25 mouse cellular contexts compared by ENCODE assay signal in the genomic region with DNA sequence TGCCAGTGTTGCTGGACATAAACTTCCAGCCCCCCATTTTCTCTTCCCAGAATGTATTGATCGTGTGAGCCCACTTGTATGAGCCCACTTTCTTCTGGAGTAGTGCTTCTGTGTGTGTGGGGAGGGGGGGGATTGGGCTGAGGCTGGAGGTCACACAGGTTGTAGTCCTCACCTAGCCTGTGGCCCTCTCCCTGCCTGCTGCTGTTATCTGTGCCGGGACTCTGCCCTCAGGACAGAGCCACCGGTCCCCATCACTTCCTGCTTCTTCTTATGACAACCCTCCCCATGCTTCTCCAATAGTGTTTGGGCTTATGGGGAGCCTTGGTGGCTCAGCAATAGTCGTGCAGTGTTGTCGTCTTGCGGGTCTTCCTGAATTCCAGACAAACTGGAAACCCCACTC.
"Had no signal": no experiment of that assay in that cellular context is flagged by ENCODE, and none has a peak within 500 bp of the region (broad histone marks: within the 10 kb centered on the region; RNA-seq: fewer than 3 reads in every experiment).

No protein-coding gene starts in this region.

- DNase-seq: gastrocnemius, adult 2 months; gastrocnemius, postnatal 10 days; gastrocnemius, postnatal 25 days; heart, adult 18-20 months; heart, postnatal 14 days; heart, postnatal 36 days; kidney, adult 11 months; kidney, adult 2 months; kidney, adult 9 months; kidney, postnatal 14 days; kidney, postnatal 36 days; liver; liver, embryonic 13.5 days had no signal

- H3K9ac ChIP-seq: heart, embryonic 12.5 days; hindbrain, embryonic 13.5 days; hindbrain, embryonic 15.5 days; kidney, embryonic 15.5 days; limb, embryonic 12.5 days; liver, embryonic 13.5 days; liver, embryonic 15.5 days had no signal

- H3K27me3 ChIP-seq: heart, embryonic 12.5 days; hindbrain, embryonic 15.5 days; kidney, embryonic 15.5 days; limb, embryonic 12.5 days; liver, embryonic 13.5 days; liver, embryonic 15.5 days had no signal

- H3K4me3 ChIP-seq: gastrocnemius, adult 2 months; heart, embryonic 10.5 days; heart, embryonic 12.5 days; hindbrain, embryonic 13.5 days; hindbrain, embryonic 15.5 days; kidney, embryonic 15.5 days; layer of hippocampus, adult 2 months; left cerebral cortex, adult 2 months; limb, embryonic 10.5 days; limb, embryonic 12.5 days; liver, embryonic 13.5 days; liver, embryonic 15.5 days had no signal

- ATAC-seq: inflammation-experienced regulatory T-cells, adult 6 months had no signal

- H3K4me2 ChIP-seq: heart, embryonic 12.5 days; hindbrain, embryonic 13.5 days; hindbrain, embryonic 15.5 days; kidney, embryonic 15.5 days; limb, embryonic 12.5 days; liver, embryonic 13.5 days; liver, embryonic 15.5 days had no signal

- H3K36me3 ChIP-seq: heart, embryonic 10.5 days; heart, embryonic 12.5 days; hindbrain, embryonic 13.5 days; hindbrain, embryonic 15.5 days; kidney, embryonic 15.5 days; limb, embryonic 10.5 days; limb, embryonic 12.5 days had no signal

- H3K9me3 ChIP-seq: heart, embryonic 10.5 days; heart, embryonic 12.5 days; hindbrain, embryonic 13.5 days; hindbrain, embryonic 15.5 days; kidney, embryonic 15.5 days; limb, embryonic 10.5 days; limb, embryonic 12.5 days; liver, embryonic 13.5 days; liver, embryonic 15.5 days had no signal

- H3K27ac ChIP-seq: gastrocnemius, adult 2 months; heart, embryonic 10.5 days; hindbrain, embryonic 13.5 days; hindbrain, embryonic 15.5 days; kidney, embryonic 15.5 days; kidney, postnatal 0 days; layer of hippocampus, adult 2 months; left cerebral cortex, adult 2 months; limb, embryonic 10.5 days; limb, embryonic 12.5 days; liver, embryonic 13.5 days; liver, embryonic 15.5 days had no signal
